Mouse (Mus musculus) forebrain, embryonic 15.5 days (tissue): Measurements from ENCODE around the gene P4ha2. TPM values are rescaled to one million over a fixed set of nuclear protein-coding genes. Genes with fewer than 3 reads are reported as not detected.

ENCODE experiments used
- ATAC-seq: fragments of 200-750 bp; cut with Nextera tagmentation; replicated peaks from 2 replicates; pipeline ENCODE4 v1.8.0; 2017; ENCODE audit warnings: mild to moderate bottlenecking, moderate TSS enrichment, moderate library complexity
- H3K27ac ChIP-seq: fragments of 300-500 bp; sonication (generic); replicated peaks from 2 replicates; pipeline ENCODE4 v1.5.1; 2015; ENCODE audit warnings: mild to moderate bottlenecking, inconsistent platforms
- H3K27me3 ChIP-seq: fragments of 300-500 bp; sonication (generic); 2 replicates; pipeline ENCODE4 v1.6.1; 2015; ENCODE audit warnings: inconsistent platforms
- H3K36me3 ChIP-seq: fragments of 300-500 bp; sonication (generic); 2 replicates; pipeline ENCODE4 v1.6.1; 2015; ENCODE audit warnings: mild to moderate bottlenecking, inconsistent platforms
- H3K4me1 ChIP-seq: fragments of 300-500 bp; sonication (generic); 2 replicates; pipeline ENCODE4 v1.6.1; 2015; ENCODE audit warnings: inconsistent platforms
- H3K4me2 ChIP-seq: fragments of 300-500 bp; sonication (generic); replicated peaks from 2 replicates; pipeline ENCODE4 v1.6.1; 2015; ENCODE audit warnings: mild to moderate bottlenecking, inconsistent platforms
- H3K4me3 ChIP-seq: fragments of 300-500 bp; sonication (generic); 2 replicates; pipeline ENCODE4 v1.5.1; 2015; ENCODE audit warnings: mild to moderate bottlenecking, inconsistent platforms
- H3K9ac ChIP-seq: fragments of 300-500 bp; sonication (generic); replicated peaks from 2 replicates; pipeline ENCODE4 v1.6.1; 2015; ENCODE audit warnings: mild to moderate bottlenecking, inconsistent platforms
- H3K9me3 ChIP-seq: fragments of 300-500 bp; sonication (generic); 2 replicates; pipeline ENCODE4 v1.6.1; 2016; ENCODE audit warnings: inconsistent platforms
- WGBS: fragments of 180-500 bp; shearing (Covaris S2); methylation state at CpG from one replicate; pipeline ENCODE4 v1.1.7; 2015; ENCODE audit warnings: mixed read lengths; 5-methylcytosine and 5-hydroxymethylcytosine counted together
- polyA plus RNA-seq: library from polyadenylated mRNA; unstranded; fragments of >200 nt; fragmentation: Nextera tagmentation; extraction: Ambion mirVana; gene quantifications from 2 replicates; pipeline ENCODE4 v1.2.1, GENCODE M21; 2015

The P4ha2 gene
- polyA plus RNA-seq, 1 experiment from 2014 or later, result 6.7 TPM

- no peak for ATAC-seq
- no peak overlapping the region for H3K4me2 ChIP-seq
- H3K4me3 ChIP-seq, result no peak overlapping the region
- H3K27ac ChIP-seq, result peak overlapping the region; percentile 64
- no peaks in the 10 kb centered on the region for H3K9me3 ChIP-seq
- H3K36me3 ChIP-seq, result no peaks in the 10 kb centered on the region
- peaks cover 51% of the 10 kb centered on the region for H3K4me1 ChIP-seq
- WGBS, result 39% methylated on average over 12 of the region's 12 CpGs
- no peaks in the 10 kb centered on the region for H3K27me3 ChIP-seq
- no peak overlapping the region for H3K9ac ChIP-seq
These were observed 37.7 kb upstream of the P4ha2 start for GRCm38 (mm10) chr11:54062086-54062752.

GRCm38 (mm10) chr11:54062753-54063471, 37.0 kb upstream of the P4ha2 start:
- H3K9ac ChIP-seq, result no peak overlapping the region
- H3K36me3 ChIP-seq, result no peaks in the 10 kb centered on the region
- peaks cover 51% of the 10 kb centered on the region for H3K4me1 ChIP-seq
- H3K27ac ChIP-seq, result peak overlapping the region; percentile 64
- H3K4me3 ChIP-seq, result no peak overlapping the region
- H3K9me3 ChIP-seq, result no peaks in the 10 kb centered on the region
- whole genome bisulfite sequencing, result 65% methylated on average over 9 of the region's 9 CpGs
- no peaks in the 10 kb centered on the region for H3K27me3 ChIP-seq
- no peak for ATAC-seq
- H3K4me2 ChIP-seq, result no peak overlapping the region

GRCm38 (mm10) chr11:54063472-54063775, 36.5 kb upstream of the P4ha2 start:
- 91% methylated on average over 10 of the region's 10 CpGs for WGBS
- H3K9ac ChIP-seq, result no peak overlapping the region
- no peaks in the 10 kb centered on the region for H3K27me3 ChIP-seq
- H3K4me3 ChIP-seq, result no peak overlapping the region
- H3K4me2 ChIP-seq, result no peak overlapping the region
- no peaks in the 10 kb centered on the region for H3K36me3 ChIP-seq
- ATAC-seq, result no peak
- H3K9me3 ChIP-seq, result no peaks in the 10 kb centered on the region
- peaks cover 51% of the 10 kb centered on the region for H3K4me1 ChIP-seq
- H3K27ac ChIP-seq, result no peak overlapping the region

GRCm38 (mm10) chr11:54064412-54064978, 35.4 kb upstream of the P4ha2 start:
- 76% methylated on average over 3 of the region's 3 CpGs for WGBS
- Histone ChIP-seq H3K4me1 (peaks cover 48% of the 10 kb centered on the region), H3K4me2 (no peak overlapping the region)

GRCm38 (mm10) chr11:54065106-54065914, 34.6 kb upstream of the P4ha2 start:
- Histone ChIP-seq H3K27ac (no peak overlapping the region), H3K36me3 (no peaks in the 10 kb centered on the region), H3K4me2 (no peak overlapping the region), H3K9me3 (no peaks in the 10 kb centered on the region), H3K27me3 (no peaks in the 10 kb centered on the region), H3K9ac (no peak overlapping the region), H3K4me1 (peaks cover 44% of the 10 kb centered on the region), H3K4me3 (no peak overlapping the region)
- WGBS, result 91% methylated on average over 12 of the region's 12 CpGs
- no peak for ATAC-seq

More at GRCm38 (mm10) chr11:54064412-54064978, 35.4 kb upstream of the P4ha2 start:
- Histone ChIP-seq H3K36me3 (no peaks in the 10 kb centered on the region), H3K9ac (no peak overlapping the region), H3K9me3 (no peaks in the 10 kb centered on the region), H3K27ac (no peak overlapping the region), H3K27me3 (no peaks in the 10 kb centered on the region), H3K4me3 (no peak overlapping the region)
- no peak for ATAC-seq

- Histone ChIP-seq H3K9ac (no peak overlapping the region), H3K4me2 (no peak overlapping the region), H3K27me3 (no peaks in the 10 kb centered on the region), H3K36me3 (no peaks in the 10 kb centered on the region), H3K4me3 (no peak overlapping the region), H3K27ac (no peak overlapping the region), H3K4me1 (peaks cover 44% of the 10 kb centered on the region), H3K9me3 (no peaks in the 10 kb centered on the region)
- WGBS, result 84% methylated on average over 4 of the region's 4 CpGs
- no peak for ATAC-seq
These were observed 34.0 kb upstream of the P4ha2 start for GRCm38 (mm10) chr11:54065915-54066178.

- Histone ChIP-seq H3K9ac (no peak overlapping the region), H3K27ac (no peak overlapping the region), H3K9me3 (no peaks in the 10 kb centered on the region), H3K4me3 (no peak overlapping the region), H3K27me3 (no peaks in the 10 kb centered on the region), H3K36me3 (no peaks in the 10 kb centered on the region), H3K4me1 (peaks cover 44% of the 10 kb centered on the region), H3K4me2 (no peak overlapping the region)
- 87% methylated on average over 5 of the region's 5 CpGs for WGBS
- ATAC-seq, result no peak
These were observed 33.5 kb upstream of the P4ha2 start for GRCm38 (mm10) chr11:54066400-54066799.

GRCm38 (mm10) chr11:54067318-54067995, 32.4 kb upstream of the P4ha2 start:
- Histone ChIP-seq H3K27me3 (no peaks in the 10 kb centered on the region), H3K9ac (0 out of 2 replicates have a peak overlapping the region, but pooled peaks have one; percentile 3), H3K4me1 (peaks cover 36% of the 10 kb centered on the region), H3K27ac (no peak overlapping the region), H3K9me3 (no peaks in the 10 kb centered on the region), H3K36me3 (no peaks in the 10 kb centered on the region), H3K4me2 (peak overlapping the region; percentile 95), H3K4me3 (peak overlapping the region; percentile 70; the same call in 1 of the 2 replicates)
- 37% methylated on average over 12 of the region's 12 CpGs for WGBS
- ATAC-seq, result no peak

GRCm38 (mm10) chr11:54067996-54068519, 31.8 kb upstream of the P4ha2 start:
- peaks cover 30% of the 10 kb centered on the region for H3K4me1 ChIP-seq
- ATAC-seq, result no peak
- no peaks in the 10 kb centered on the region for H3K36me3 ChIP-seq
- H3K27ac ChIP-seq, result no peak overlapping the region
- WGBS, result 29% methylated on average over 4 of the region's 4 CpGs
- H3K4me2 ChIP-seq, result peak overlapping the region; percentile 95
- H3K4me3 ChIP-seq, result peak overlapping the region; percentile 70
- peak overlapping the region; percentile 67; the same call in 1 of the 2 replicates for H3K9ac ChIP-seq
- H3K27me3 ChIP-seq, result no peaks in the 10 kb centered on the region
- no peaks in the 10 kb centered on the region for H3K9me3 ChIP-seq

GRCm38 (mm10) chr11:54068520-54069371, 31.1 kb upstream of the P4ha2 start, which contains the start of gene Pdlim4:
TSS of gene Pdlim4 (minus strand) at chr11:54069014.
- Histone ChIP-seq H3K4me1 (peaks cover 25% of the 10 kb centered on the region), H3K27ac (0 out of 2 replicates have a peak within 1 kb of the TSS, but pooled peaks have one; percentile 18), H3K4me2 (peak within 1 kb of the TSS; percentile 95), H3K9ac (peak within 1 kb of the TSS; percentile 67), H3K4me3 (peak within 1 kb of the TSS; percentile 70), H3K36me3 (no peaks in the 10 kb centered on the region), H3K9me3 (no peaks in the 10 kb centered on the region), H3K27me3 (no peaks in the 10 kb centered on the region)
- 3% methylated on average over 49 of the region's 61 CpGs for WGBS
- ATAC-seq, result peak; percentile 76
